Mouse (Mus musculus) erythroblast, embryonic 14.5 days (primary cell): Measurements from ENCODE around the gene Igsf8.

Source experiments
- GATA1 ChIP-seq: IDR thresholded peaks from 2 replicates; pipeline ENCODE4 v1.6.1; 2012; ENCODE audit warnings: low read length, inconsistent platforms, mixed read lengths
- TAL1 ChIP-seq: IDR thresholded peaks from 3 replicates; pipeline ENCODE4 v1.6.1; 2012; ENCODE audit warnings: low read length, inconsistent platforms, mixed read lengths

DNA sequence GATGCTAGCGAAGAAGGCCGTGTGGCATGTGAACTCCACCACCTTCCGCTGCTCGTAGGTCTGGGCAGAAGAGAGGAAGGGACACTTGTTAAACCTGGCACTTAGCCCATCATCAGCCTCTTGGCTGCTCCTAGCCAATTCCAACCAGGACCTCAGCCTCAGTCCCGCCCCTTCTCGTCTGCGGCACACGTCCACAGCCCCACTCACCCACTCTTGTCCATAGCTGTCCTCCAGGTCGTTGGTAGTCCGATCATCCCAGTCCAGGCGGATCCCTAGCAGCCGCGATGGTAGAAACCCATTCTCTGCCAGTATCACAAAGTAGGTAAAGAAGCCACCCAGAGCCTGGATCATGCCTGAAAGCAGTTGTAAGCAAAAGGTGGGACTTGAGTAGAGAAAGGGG, 16.9 kb downstream of the Igsf8 start:
- no peak for TF ChIP-seq GATA1
- no peak for TF ChIP-seq TAL1
